Mouse (Mus musculus) lung, postnatal 0 days (tissue): ENCODE measurements at regions not wholly inside any gene's neighbourhood (a gene's known extent, or its start where the extent isn't known, plus 50 kb on each side); places are given as distances from the start of the nearest gene placed in this dataset.
"Not testable (repeated sequence)": the region's sequence is repeated elsewhere in the genome, so short reads cannot be mapped to it uniquely, and the experiment has no call there.

Experiments used
- ATAC-seq: fragments of 200-750 bp; cut with Nextera tagmentation; 2 replicates; pipeline ENCODE4 v1.8.0; 2017; ENCODE audit warnings: moderate library complexity
- DNase-seq: peaks from one replicate; pipeline ENCODE4 v3.0.0-alpha.2; 2016; ENCODE audit warnings: low spot score
- H3K27ac ChIP-seq: fragments of 300-500 bp; sonication (generic); 2 replicates; pipeline ENCODE4 v1.5.1; 2014; ENCODE audit warnings: antibody characterized with exemption, mild to moderate bottlenecking, low read length, mixed read lengths
- H3K27me3 ChIP-seq: fragments of 300-500 bp; sonication (generic); replicated peaks from 2 replicates; pipeline ENCODE4 v1.6.1; 2014; ENCODE audit warnings: low read length, mixed read lengths; ENCODE audit not compliant: insufficient read depth
- H3K36me3 ChIP-seq: fragments of 300-500 bp; sonication (generic); 2 replicates; pipeline ENCODE4 v1.6.1; 2014; ENCODE audit warnings: low read length, mixed read lengths; ENCODE audit not compliant: insufficient read depth
- H3K4me1 ChIP-seq: fragments of 300-500 bp; sonication (generic); 2 replicates; pipeline ENCODE4 v1.6.1; 2014; ENCODE audit warnings: antibody characterized with exemption, low read depth, low read length, mixed read lengths; ENCODE audit not compliant: insufficient read depth
- H3K4me2 ChIP-seq: fragments of 300-500 bp; sonication (generic); replicated peaks from 2 replicates; pipeline ENCODE4 v1.6.1; 2014; ENCODE audit warnings: low read depth, mild to moderate bottlenecking, low read length, moderate library complexity, mixed read lengths
- H3K4me3 ChIP-seq: fragments of 300-500 bp; sonication (generic); 2 replicates; pipeline ENCODE4 v1.5.1; 2014; ENCODE audit warnings: low read depth, low read length
- H3K9ac ChIP-seq: fragments of 300-500 bp; sonication (generic); replicated peaks from 2 replicates; pipeline ENCODE4 v1.6.1; 2014; ENCODE audit warnings: low read depth, mild to moderate bottlenecking
- H3K9me3 ChIP-seq: fragments of 300-500 bp; sonication (generic); 2 replicates; pipeline ENCODE4 v1.6.1; 2016; ENCODE audit warnings: low read length, mixed read lengths
- CTCF ChIP-seq: IDR thresholded peaks from 2 replicates; pipeline ENCODE4 v1.5.1; 2016; ENCODE audit warnings: antibody characterized with exemption, mild to moderate bottlenecking
- EP300 ChIP-seq: IDR thresholded peaks from 2 replicates; pipeline ENCODE4 v1.6.1; 2016; ENCODE audit warnings: antibody characterized with exemption, mild to moderate bottlenecking, control low read depth
- WGBS: fragments of 180-500 bp; shearing (Covaris S2); extraction: QIAGEN DNeasy Blood & Tissue Kit; methylation state at CpG from one replicate; pipeline ENCODE4 v1.1.7; 2014; 5-methylcytosine and 5-hydroxymethylcytosine counted together

DNA sequence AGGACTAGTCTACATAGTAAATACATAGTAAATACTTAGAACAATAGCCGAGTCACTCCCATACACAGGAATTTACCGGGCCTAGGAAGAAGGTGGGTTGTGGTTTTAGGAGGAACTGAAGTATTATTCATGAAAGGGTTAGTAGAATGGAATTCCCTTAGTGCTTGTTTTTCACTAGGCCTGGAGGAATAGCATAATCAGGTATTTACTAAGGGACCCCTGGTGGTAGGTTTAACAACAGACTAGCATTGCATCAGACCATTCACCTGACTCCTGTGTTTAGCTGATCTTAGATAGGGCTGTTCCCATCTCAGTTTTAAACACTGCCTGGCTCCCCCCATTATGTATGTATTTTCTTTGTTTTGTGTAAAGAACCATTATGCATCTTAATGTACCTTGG, 339.0 kb downstream of the Dync2h1 start:
- ATAC-seq, H3K36me3 ChIP-seq, H3K9me3 ChIP-seq, H3K4me2 ChIP-seq, H3K27ac ChIP-seq, H3K27me3 ChIP-seq, H3K4me3 ChIP-seq, H3K4me1 ChIP-seq, DNase-seq, H3K9ac ChIP-seq: not testable (repeated sequence)
- WGBS: 84% methylated on average over 2 of the region's 2 CpGs

DNA sequence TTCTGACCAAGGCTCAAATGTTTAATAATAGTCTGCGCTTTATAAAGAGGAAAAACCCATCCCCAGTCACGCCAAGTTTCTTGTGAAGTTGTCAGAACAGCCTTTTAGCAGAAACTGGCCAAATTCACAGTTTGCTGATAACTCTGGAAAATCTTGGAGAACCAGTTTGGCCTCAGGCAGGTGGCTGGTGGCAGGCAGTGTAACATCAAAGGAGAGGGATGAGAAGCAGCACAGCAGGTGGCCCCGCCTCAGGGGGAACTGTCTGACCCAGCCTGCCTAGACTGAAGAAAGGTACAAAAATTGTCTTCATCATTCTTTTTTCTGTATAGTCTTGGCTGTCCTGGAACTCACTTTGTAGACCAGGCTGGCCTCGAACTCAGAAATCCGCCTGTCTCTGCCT, 349.3 kb downstream of the Dync2h1 start:
- DNase-seq, ATAC-seq: not testable (repeated sequence)

DNA sequence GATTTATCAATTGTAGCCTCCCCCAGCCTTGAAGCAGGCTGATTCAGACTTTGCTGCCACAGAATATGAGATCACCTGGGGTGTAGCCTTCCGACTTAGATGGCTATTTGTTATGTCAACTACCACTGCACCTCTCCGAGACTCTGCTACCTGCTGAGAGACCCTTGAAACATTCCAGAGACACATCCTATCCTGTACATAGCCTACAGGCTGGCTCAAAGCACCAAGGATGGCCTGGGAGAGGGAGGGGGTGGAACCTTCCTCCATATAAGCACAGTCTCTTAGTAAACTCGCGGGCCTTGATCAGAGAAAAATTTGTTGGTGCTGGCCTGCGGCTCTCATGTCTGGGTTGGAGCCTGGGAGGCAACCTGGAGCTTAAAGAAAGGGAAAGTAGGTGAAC, 349.8 kb downstream of the Dync2h1 start:
- ATAC-seq (no peak), DNase-seq (no peak)
- 37% methylated on average over 5 of the region's 5 CpGs for WGBS
- Histone ChIP-seq H3K36me3 (no peaks in the 10 kb centered on the region), H3K9me3 (no peaks in the 10 kb centered on the region), H3K4me1 (no peaks in the 10 kb centered on the region), H3K4me2 (no peak overlapping the region), H3K9ac (no peak overlapping the region), H3K27me3 (no peaks in the 10 kb centered on the region), H3K27ac (no peak overlapping the region), H3K4me3 (no peak overlapping the region)
- TF ChIP-seq EP300 (no peak), CTCF (no peak)

More for the DNA sequence above, 349.3 kb downstream of the Dync2h1 start:
- not testable (repeated sequence) for H3K4me1 ChIP-seq, H3K4me3 ChIP-seq, H3K9me3 ChIP-seq, H3K4me2 ChIP-seq, H3K9ac ChIP-seq, H3K27ac ChIP-seq, H3K36me3 ChIP-seq, H3K27me3 ChIP-seq
- 61% methylated on average over 5 of the region's 5 CpGs for WGBS

DNA sequence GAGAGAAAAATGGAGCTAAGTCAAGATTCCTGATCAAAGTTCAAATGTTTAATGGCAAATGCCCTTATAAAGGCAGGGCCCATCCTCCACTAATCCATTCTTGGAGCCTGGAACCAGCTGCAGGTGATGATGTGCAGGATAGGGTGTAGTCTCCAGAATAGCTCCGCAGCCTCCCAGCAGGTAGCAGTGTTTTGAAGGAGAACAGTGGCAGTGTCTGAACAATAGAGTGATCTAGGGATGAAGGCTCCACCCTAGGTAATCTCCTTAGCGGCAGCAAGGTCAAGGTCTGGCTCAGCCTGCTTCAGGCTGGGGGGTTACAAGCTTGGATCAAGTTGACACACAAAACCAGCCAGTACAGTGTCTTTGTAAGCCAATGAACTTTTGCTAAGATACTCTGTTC, 351.4 kb downstream of the Dync2h1 start:
- DNase-seq (no peak), ATAC-seq (no peak)
- Histone ChIP-seq H3K27me3 (no peaks in the 10 kb centered on the region), H3K4me3 (no peak overlapping the region), H3K36me3 (no peaks in the 10 kb centered on the region), H3K4me2 (no peak overlapping the region), H3K4me1 (no peaks in the 10 kb centered on the region), H3K9me3 (no peaks in the 10 kb centered on the region), H3K27ac (no peak overlapping the region), H3K9ac (no peak overlapping the region)
- TF ChIP-seq EP300: no peak
- TF ChIP-seq CTCF: no peak
- 61% methylated on average over 2 of the region's 2 CpGs for WGBS

DNA sequence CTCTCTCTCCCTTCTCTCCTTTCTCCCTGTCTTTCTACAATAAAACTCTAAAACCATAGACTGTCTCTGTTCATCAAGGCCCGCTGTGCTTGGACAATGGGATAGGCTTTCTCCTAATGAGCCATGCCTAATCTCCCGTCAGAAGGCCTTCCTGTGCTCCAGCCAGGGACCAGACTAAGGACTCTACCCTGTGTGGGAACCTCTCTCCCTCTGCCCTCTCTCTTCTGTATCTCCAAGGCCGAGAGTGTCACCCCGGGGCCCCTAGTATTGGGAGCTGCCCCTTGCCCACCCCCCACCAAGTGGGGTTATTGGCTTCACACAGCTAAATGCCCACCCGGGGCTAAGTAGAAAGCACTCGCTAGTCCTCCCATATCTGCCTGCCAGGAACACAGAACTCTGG, 352.6 kb downstream of the Dync2h1 start:
- not testable (repeated sequence) for ATAC-seq, H3K4me2 ChIP-seq, H3K9ac ChIP-seq, H3K9me3 ChIP-seq, H3K36me3 ChIP-seq, H3K27me3 ChIP-seq, H3K27ac ChIP-seq, DNase-seq, H3K4me1 ChIP-seq, H3K4me3 ChIP-seq
- WGBS: 82% methylated on average over 6 of the region's 6 CpGs

DNA sequence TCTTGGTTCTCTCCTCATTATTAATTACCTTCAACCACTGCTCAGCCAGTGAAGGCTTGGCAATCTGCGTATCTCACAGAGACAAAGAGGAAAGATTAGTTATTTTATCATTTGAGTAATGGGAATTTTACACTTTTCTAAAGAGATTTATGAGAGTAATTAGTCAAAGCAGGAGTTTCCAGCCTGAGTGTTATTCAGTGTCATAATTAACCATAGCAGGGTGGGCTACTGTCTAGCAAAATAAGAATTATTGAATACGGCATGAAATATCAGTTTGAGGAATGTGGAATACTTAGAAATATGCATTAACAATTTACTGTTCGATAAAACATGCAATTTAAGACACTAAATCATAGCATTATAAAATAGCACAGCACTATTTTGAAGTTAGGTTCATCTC, 357.7 kb downstream of the Dync2h1 start:
- no peaks in the 10 kb centered on the region for H3K4me1 ChIP-seq
- TF ChIP-seq EP300 (no peak), CTCF (no peak)
- ATAC-seq (no peak), DNase-seq (no peak)
- H3K27ac ChIP-seq: no peak overlapping the region
- H3K27me3 ChIP-seq: no peaks in the 10 kb centered on the region
- no peaks in the 10 kb centered on the region for H3K36me3 ChIP-seq
- no peaks in the 10 kb centered on the region for H3K9me3 ChIP-seq
- 82% methylated on average over 3 of the region's 3 CpGs for WGBS
- H3K4me3 ChIP-seq: no peak overlapping the region
- H3K9ac ChIP-seq: no peak overlapping the region
- no peak overlapping the region for H3K4me2 ChIP-seq

DNA sequence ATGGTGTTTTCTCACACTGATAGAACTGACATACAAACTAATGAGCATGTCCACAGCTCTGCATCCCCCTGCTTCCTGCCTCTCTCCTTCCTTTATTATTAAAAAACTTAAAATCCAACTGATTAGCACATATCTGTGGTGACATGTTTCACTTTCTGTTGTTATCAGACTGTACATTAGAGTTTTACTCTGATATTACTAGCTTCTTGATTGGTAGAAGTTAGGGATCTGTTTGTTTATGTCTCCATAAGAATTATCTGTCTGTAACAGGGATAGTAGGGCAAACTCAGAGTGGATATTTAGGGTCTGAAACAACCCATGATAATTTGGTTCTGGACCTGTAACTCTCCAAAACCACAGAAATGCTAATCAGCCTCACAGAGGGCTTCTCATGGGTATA, 358.6 kb downstream of the Dync2h1 start:
- H3K9ac ChIP-seq: no peak overlapping the region
- ATAC-seq: no peak
- no peak for DNase-seq

DNA sequence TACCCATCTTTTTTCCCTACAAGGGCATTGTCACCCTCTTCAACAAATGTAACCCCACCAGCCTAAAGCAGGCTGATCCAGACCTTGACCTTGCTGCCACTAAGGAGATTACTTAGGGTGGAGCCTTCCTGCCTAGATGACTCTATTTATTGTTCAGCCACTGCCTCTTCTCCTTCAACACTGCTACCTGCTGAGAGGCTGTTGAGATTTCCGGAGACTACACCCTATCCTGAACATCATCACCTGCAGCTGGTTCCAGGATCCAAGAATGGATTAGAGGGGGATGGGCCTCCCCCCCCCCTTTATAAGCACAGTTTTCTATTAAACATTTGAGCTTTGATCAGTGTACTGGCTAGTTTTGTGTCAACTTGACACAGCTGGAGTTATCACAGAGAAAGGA, 360.3 kb downstream of the Dync2h1 start:
- H3K36me3 ChIP-seq, H3K9me3 ChIP-seq, DNase-seq, ATAC-seq, H3K27me3 ChIP-seq, H3K4me2 ChIP-seq, H3K9ac ChIP-seq, H3K27ac ChIP-seq, H3K4me1 ChIP-seq, H3K4me3 ChIP-seq: not testable (repeated sequence)
- WGBS: 74% methylated on average over 1 of the region's 1 CpGs

More for the DNA sequence above, 358.6 kb downstream of the Dync2h1 start:
- H3K27ac ChIP-seq: no peak overlapping the region
- no peaks in the 10 kb centered on the region for H3K27me3 ChIP-seq
- H3K4me2 ChIP-seq: no peak overlapping the region
- no peak for TF ChIP-seq CTCF
- no peak for TF ChIP-seq EP300
- no peaks in the 10 kb centered on the region for H3K9me3 ChIP-seq
- H3K4me3 ChIP-seq: no peak overlapping the region
- H3K36me3 ChIP-seq: no peaks in the 10 kb centered on the region
- no peaks in the 10 kb centered on the region for H3K4me1 ChIP-seq
